Mouse (Mus musculus): ENCODE measurements around the gene Tmem171. TPM values are rescaled to one million over a fixed set of nuclear protein-coding genes. Genes with fewer than 3 reads are reported as not detected.

The Tmem171 gene
- total and polyA plus RNA-seq, 2 experiments from 2014 or later, result not detected

GRCm38 (mm10) chr13:98699982-98700540 is 5.4 kb upstream of the Tmem171 start:
- ATAC-seq (ENCODE audit: low FRiP score) (no peak), DNase-seq (ENCODE audit: low spot score) (no peak)
- H3K9me3 ChIP-seq (ENCODE audit: low read length), result no peaks in the 10 kb centered on the region
- peaks cover 7% of the 10 kb centered on the region; the same call in 1 of the 2 replicates for H3K27me3 ChIP-seq (ENCODE audit: insufficient read depth, low read length)
- H3K9ac ChIP-seq (replicated peaks; ENCODE audit: low read length, poor library complexity, severe bottlenecking), result no peak overlapping the region
- 0 out of 2 replicates have a peak, but pooled peaks cover under 1% of the 10 kb centered on the region for H3K4me1 ChIP-seq (ENCODE audit: insufficient read depth, low read length)
- H3K4me2 ChIP-seq (ENCODE audit: low read depth, low read length, poor library complexity, severe bottlenecking), result no peak overlapping the region
- no peak overlapping the region for H3K27ac ChIP-seq (ENCODE audit: low read depth, low read length)
- H3K36me3 ChIP-seq (ENCODE audit: insufficient read depth, low read length), result no peaks in the 10 kb centered on the region
- TF ChIP-seq CTCF (IDR thresholded peaks at IDR 0.05), result no peak
- no peak overlapping the region for H3K4me3 ChIP-seq (ENCODE audit: low read depth, low read length)
- 88% methylated on average over 5 of the region's 5 CpGs for WGBS

DNA sequence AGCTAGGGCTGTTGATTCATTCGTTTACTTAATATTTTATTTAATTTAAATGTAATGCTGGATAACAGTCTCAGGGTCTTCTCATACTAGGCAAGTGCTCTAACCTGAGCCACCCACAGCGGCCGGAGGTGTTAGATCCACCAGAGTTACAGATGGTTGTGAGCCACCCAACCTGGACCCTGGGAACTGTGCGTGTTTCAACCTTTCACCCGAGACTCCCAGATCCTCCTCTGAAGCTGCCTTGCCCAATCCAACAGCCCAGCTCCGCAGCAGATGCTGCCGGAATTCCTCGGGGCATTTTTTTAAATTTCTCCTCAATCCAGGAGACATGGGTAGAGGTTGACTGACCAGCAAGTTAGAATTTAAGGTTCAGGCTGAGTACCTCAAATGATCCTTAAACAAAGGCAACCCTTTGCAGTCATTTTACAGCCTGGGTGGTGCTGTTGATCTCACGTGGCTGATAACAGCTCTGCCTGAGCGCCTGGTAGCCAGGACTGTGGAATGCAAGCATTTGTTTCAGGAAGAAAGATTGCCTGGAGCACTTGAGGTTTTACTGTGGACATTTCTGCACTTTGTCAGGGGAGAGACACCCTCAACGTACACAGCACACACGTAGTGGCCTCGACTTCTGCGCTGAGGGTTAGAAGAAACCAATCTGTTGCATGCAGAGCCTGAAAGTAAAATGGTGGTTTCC is 4.6 kb upstream of the Tmem171 start:
- no peak overlapping the region for H3K4me2 ChIP-seq (ENCODE audit: low read depth, low read length, poor library complexity, severe bottlenecking)
- 84% methylated on average over 14 of the region's 14 CpGs for WGBS
- H3K9me3 ChIP-seq (ENCODE audit: low read length), result no peaks in the 10 kb centered on the region
- no peak for ATAC-seq (ENCODE audit: low FRiP score)
- TF ChIP-seq CTCF (IDR thresholded peaks at IDR 0.05), result no peak
- 0 out of 2 replicates have a peak, but pooled peaks cover 4% of the 10 kb centered on the region for H3K4me1 ChIP-seq (ENCODE audit: insufficient read depth, low read length)
- H3K36me3 ChIP-seq (ENCODE audit: insufficient read depth, low read length), result no peaks in the 10 kb centered on the region
- H3K27me3 ChIP-seq (ENCODE audit: insufficient read depth, low read length), result peaks cover 8% of the 10 kb centered on the region; the same call in 1 of the 2 replicates
- H3K9ac ChIP-seq (replicated peaks; ENCODE audit: low read length, poor library complexity, severe bottlenecking), result no peak overlapping the region
- no peak for DNase-seq (ENCODE audit: low spot score)
- H3K27ac ChIP-seq (ENCODE audit: low read depth, low read length), result no peak overlapping the region
- H3K4me3 ChIP-seq (ENCODE audit: low read depth, low read length), result no peak overlapping the region

GRCm38 (mm10) chr13:98696716-98697115 is 2.1 kb upstream of the Tmem171 start:
- Histone ChIP-seq H3K27ac (ENCODE audit: low read depth, low read length) (no peak overlapping the region), H3K9me3 (ENCODE audit: low read length) (no peaks in the 10 kb centered on the region), H3K4me1 (ENCODE audit: insufficient read depth, low read length) (0 out of 2 replicates have a peak, but pooled peaks cover 4% of the 10 kb centered on the region), H3K4me2 (ENCODE audit: low read depth, low read length, poor library complexity, severe bottlenecking) (no peak overlapping the region), H3K9ac (replicated peaks; ENCODE audit: low read length, poor library complexity, severe bottlenecking) (no peak overlapping the region), H3K36me3 (ENCODE audit: insufficient read depth, low read length) (no peaks in the 10 kb centered on the region), H3K27me3 (ENCODE audit: insufficient read depth, low read length) (peaks cover 13% of the 10 kb centered on the region; the same call in 1 of the 2 replicates), H3K4me3 (ENCODE audit: low read depth, low read length) (no peak overlapping the region)
- DNase-seq (ENCODE audit: low spot score) (no peak), ATAC-seq (ENCODE audit: low FRiP score) (no peak)
- WGBS, result 83% methylated on average over 3 of the region's 3 CpGs
- no peak for TF ChIP-seq CTCF (IDR thresholded peaks at IDR 0.05)

DNA sequence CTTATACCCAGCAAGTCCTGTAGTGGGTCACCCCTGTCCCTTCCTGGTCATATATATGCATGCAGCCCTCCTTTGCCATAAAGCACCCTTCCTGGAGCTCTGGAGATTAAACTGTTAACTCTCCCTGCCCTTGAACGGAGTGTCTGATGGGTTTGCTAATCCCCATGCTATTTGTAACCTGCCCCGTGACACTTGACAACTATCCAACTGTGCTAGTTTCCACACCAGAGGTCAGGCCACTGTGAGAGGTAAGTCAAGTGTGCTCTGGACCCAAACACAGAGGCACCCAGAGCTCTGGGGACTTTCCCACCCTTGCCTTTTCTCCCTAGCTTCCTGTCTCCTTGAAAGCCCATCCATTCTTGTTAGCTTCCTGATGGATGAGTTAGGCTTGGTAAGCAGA is 912 bp upstream of the Tmem171 start:
- 24% methylated on average over 2 of the region's 2 CpGs for WGBS
- no peak overlapping the region for H3K9ac ChIP-seq (replicated peaks; ENCODE audit: low read length, poor library complexity, severe bottlenecking)

GRCm38 (mm10) chr13:98693316-98693715 is 1.3 kb downstream of the Tmem171 start:
- no peak for TF ChIP-seq CTCF (IDR thresholded peaks at IDR 0.05)

More for the DNA sequence above, 912 bp upstream of the Tmem171 start:
- H3K4me2 ChIP-seq (ENCODE audit: low read depth, low read length, poor library complexity, severe bottlenecking), result no peak overlapping the region
- no peak overlapping the region for H3K27ac ChIP-seq (ENCODE audit: low read depth, low read length)
- H3K36me3 ChIP-seq (ENCODE audit: insufficient read depth, low read length), result no peaks in the 10 kb centered on the region
- H3K27me3 ChIP-seq (ENCODE audit: insufficient read depth, low read length), result peaks cover 13% of the 10 kb centered on the region; the same call in 1 of the 2 replicates
- H3K4me3 ChIP-seq (ENCODE audit: low read depth, low read length), result no peak overlapping the region
- no peaks in the 10 kb centered on the region for H3K9me3 ChIP-seq (ENCODE audit: low read length)
- TF ChIP-seq CTCF (IDR thresholded peaks at IDR 0.05), result no peak
- no peak for DNase-seq (ENCODE audit: low spot score)
- ATAC-seq (ENCODE audit: low FRiP score), result no peak
- 0 out of 2 replicates have a peak, but pooled peaks cover 4% of the 10 kb centered on the region for H3K4me1 ChIP-seq (ENCODE audit: insufficient read depth, low read length)

GRCm38 (mm10) chr13:98691956-98692515 is 2.6 kb downstream of the Tmem171 start:
- Histone ChIP-seq H3K4me1 (ENCODE audit: insufficient read depth, low read length) (0 out of 2 replicates have a peak, but pooled peaks cover 7% of the 10 kb centered on the region), H3K27ac (ENCODE audit: low read depth, low read length) (no peak overlapping the region), H3K4me3 (ENCODE audit: low read depth, low read length) (no peak overlapping the region), H3K27me3 (ENCODE audit: insufficient read depth, low read length) (peaks cover 13% of the 10 kb centered on the region; the same call in 1 of the 2 replicates), H3K9ac (replicated peaks; ENCODE audit: low read length, poor library complexity, severe bottlenecking) (no peak overlapping the region), H3K36me3 (ENCODE audit: insufficient read depth, low read length) (no peaks in the 10 kb centered on the region), H3K9me3 (ENCODE audit: low read length) (no peaks in the 10 kb centered on the region), H3K4me2 (ENCODE audit: low read depth, low read length, poor library complexity, severe bottlenecking) (no peak overlapping the region)
- ATAC-seq (ENCODE audit: low FRiP score) (no peak), DNase-seq (ENCODE audit: low spot score) (no peak)
- WGBS, result 92% methylated on average over 13 of the region's 13 CpGs
- TF ChIP-seq CTCF (IDR thresholded peaks at IDR 0.05), result no peak

More at GRCm38 (mm10) chr13:98693316-98693715, 1.3 kb downstream of the Tmem171 start:
- no peak for ATAC-seq (ENCODE audit: low FRiP score)
- 93% methylated on average over 11 of the region's 11 CpGs for WGBS
- Histone ChIP-seq H3K36me3 (ENCODE audit: insufficient read depth, low read length) (no peaks in the 10 kb centered on the region), H3K4me3 (ENCODE audit: low read depth, low read length) (no peak overlapping the region), H3K27me3 (ENCODE audit: insufficient read depth, low read length) (peaks cover 13% of the 10 kb centered on the region; the same call in 1 of the 2 replicates), H3K9me3 (ENCODE audit: low read length) (no peaks in the 10 kb centered on the region), H3K4me1 (ENCODE audit: insufficient read depth, low read length) (0 out of 2 replicates have a peak, but pooled peaks cover 4% of the 10 kb centered on the region), H3K9ac (replicated peaks; ENCODE audit: low read length, poor library complexity, severe bottlenecking) (no peak overlapping the region), H3K27ac (ENCODE audit: low read depth, low read length) (no peak overlapping the region), H3K4me2 (ENCODE audit: low read depth, low read length, poor library complexity, severe bottlenecking) (no peak overlapping the region)
- no peak for DNase-seq (ENCODE audit: low spot score)
